Mouse (Mus musculus) spleen, adult 2 months (tissue): Measurements from ENCODE around the gene Galr2. TPM values are rescaled to one million over a fixed set of nuclear protein-coding genes. Genes with fewer than 3 reads are reported as not detected.

ENCODE experiments used
- DNase-seq, 2 experiments: peaks; one replicate each; pipeline versions ENCODE4 v3.0.0 to v3.0.0-alpha.2; 2012 to 2021; ENCODE audit warnings: low spot score in 2 of 2, low read depth in 1 of 2
- H3K27ac ChIP-seq: fragments of 200-500 bp; 2 replicates; pipeline ENCODE4 v1.5.1; 2012; ENCODE audit warnings: low read length, inconsistent platforms; ENCODE audit not compliant: insufficient read depth
- H3K27me3 ChIP-seq: fragments of 200-500 bp; 2 replicates; pipeline ENCODE4 v1.6.1; 2012; ENCODE audit warnings: mild to moderate bottlenecking, moderate library complexity, low read length, inconsistent platforms; ENCODE audit not compliant: control insufficient read depth, insufficient read depth
- H3K36me3 ChIP-seq: fragments of 200-500 bp; 2 replicates; pipeline ENCODE4 v1.6.1; 2012; ENCODE audit warnings: mild to moderate bottlenecking, low read length, inconsistent platforms; ENCODE audit not compliant: control insufficient read depth, insufficient read depth
- H3K4me1 ChIP-seq: fragments of 200-500 bp; 2 replicates; pipeline ENCODE4 v1.6.1; 2011; ENCODE audit warnings: inconsistent platforms; ENCODE audit not compliant: control insufficient read depth, insufficient read depth, insufficient read length
- H3K4me3 ChIP-seq: fragments of 200-500 bp; 2 replicates; pipeline ENCODE4 v1.5.1; 2011; ENCODE audit warnings: mild to moderate bottlenecking, inconsistent platforms; ENCODE audit not compliant: insufficient read depth, insufficient read length; ENCODE audit errors: extremely low read depth
- CTCF ChIP-seq: fragments of 200-500 bp; IDR thresholded peaks from 2 replicates; pipeline ENCODE4 v1.5.1; 2011; ENCODE audit warnings: mild to moderate bottlenecking, inconsistent platforms; ENCODE audit not compliant: insufficient read depth, insufficient read length, insufficient replicate concordance; ENCODE audit errors: extremely low read depth
- POLR2A ChIP-seq: fragments of 200-500 bp; IDR thresholded peaks from 2 replicates; pipeline ENCODE4 v1.6.1; 2011; ENCODE audit warnings: low read depth, low read length, inconsistent platforms
- WGBS: fragments of 180-500 bp; shearing (Covaris S2); methylation state at CpG from one replicate; pipeline ENCODE4 v1.1.7; 2018; 5-methylcytosine and 5-hydroxymethylcytosine counted together
- polyA plus RNA-seq: library from polyadenylated mRNA; depleted of rRNA; stranded (reverse); fragments of >200 nt; gene quantifications from 2 replicates; pipeline ENCODE4 v1.2.3, GENCODE M21; 2012

Gene Galr2
- polyA plus RNA-seq, 1 experiment = not detected

GRCm38 (mm10) chr11:116245616-116246015, 35.1 kb upstream of the Galr2 start:
- WGBS = 91% methylated on average over 6 of the region's 6 CpGs
- Histone ChIP-seq H3K36me3 (peaks cover 54% of the 10 kb centered on the region), H3K4me1 (no peaks in the 10 kb centered on the region), H3K27me3 (no peaks in the 10 kb centered on the region), H3K4me3 (no peak overlapping the region), H3K27ac (no peak overlapping the region)
- no peak for DNase-seq
- TF ChIP-seq CTCF = no peak
- TF ChIP-seq POLR2A = no peak

GRCm38 (mm10) chr11:116247502-116248222, 33.1 kb upstream of the Galr2 start:
- Histone ChIP-seq H3K36me3 (peaks cover 70% of the 10 kb centered on the region), H3K27me3 (no peaks in the 10 kb centered on the region), H3K4me1 (no peaks in the 10 kb centered on the region), H3K27ac (no peak overlapping the region), H3K4me3 (no peak overlapping the region)
- WGBS = 90% methylated on average over 14 of the region's 14 CpGs
- TF ChIP-seq CTCF (no peak), POLR2A (no peak)
- DNase-seq = no peak

- no peaks in the 10 kb centered on the region for H3K27me3 ChIP-seq
- peaks cover 60% of the 10 kb centered on the region for H3K36me3 ChIP-seq
- 92% methylated on average over 8 of the region's 8 CpGs for WGBS
- no peak for DNase-seq
- H3K27ac ChIP-seq = no peak overlapping the region
- no peak overlapping the region for H3K4me3 ChIP-seq
- no peaks in the 10 kb centered on the region for H3K4me1 ChIP-seq
- no peak for TF ChIP-seq POLR2A
- TF ChIP-seq CTCF = no peak
Observed at GRCm38 (mm10) chr11:116250898-116251297, 29.8 kb upstream of the Galr2 start.

GRCm38 (mm10) chr11:116253076-116253600, 27.6 kb upstream of the Galr2 start:
- no peak for DNase-seq
- Histone ChIP-seq H3K27ac (no peak overlapping the region), H3K4me1 (no peaks in the 10 kb centered on the region), H3K4me3 (no peak overlapping the region), H3K27me3 (no peaks in the 10 kb centered on the region), H3K36me3 (peaks cover 43% of the 10 kb centered on the region)
- TF ChIP-seq CTCF (no peak), POLR2A (no peak)
- WGBS = 20% methylated on average over 3 of the region's 3 CpGs

- TF ChIP-seq CTCF (no peak), POLR2A (no peak)
- no peak for DNase-seq
- peaks cover 36% of the 10 kb centered on the region for H3K36me3 ChIP-seq
Observed at GRCm38 (mm10) chr11:116254627-116255026, 26.1 kb upstream of the Galr2 start.

GRCm38 (mm10) chr11:116255090-116255981, 25.4 kb upstream of the Galr2 start:
- H3K36me3 ChIP-seq = peaks cover 35% of the 10 kb centered on the region
- no peak for TF ChIP-seq POLR2A
- no peak for TF ChIP-seq CTCF
- H3K4me1 ChIP-seq = no peaks in the 10 kb centered on the region
- no peak overlapping the region for H3K4me3 ChIP-seq
- H3K27me3 ChIP-seq = no peaks in the 10 kb centered on the region
- no peak for DNase-seq
- WGBS = 42% methylated on average over 22 of the region's 22 CpGs
- H3K27ac ChIP-seq = no peak overlapping the region

More at GRCm38 (mm10) chr11:116254627-116255026, 26.1 kb upstream of the Galr2 start:
- Histone ChIP-seq H3K27ac (no peak overlapping the region), H3K4me1 (no peaks in the 10 kb centered on the region), H3K27me3 (no peaks in the 10 kb centered on the region), H3K4me3 (no peak overlapping the region)
- WGBS = 18% methylated on average over 9 of the region's 9 CpGs
